Mouse (Mus musculus): Measurements from ENCODE around the gene Ttc21b.

- TF ChIP-seq CTCF (IDR thresholded peaks at IDR 0.05; ENCODE audit: borderline replicate concordance, control insufficient read depth, extremely low read depth, insufficient read depth, low read length, poor library complexity) (no peak), POLR2A (IDR thresholded peaks at IDR 0.05; ENCODE audit: control insufficient read depth, extremely low read depth, insufficient read depth, low read length, poor library complexity) (no peak)
Measured at GRCm38 (mm10) chr2:66220954-66221353, 35.5 kb downstream of the Ttc21b start.

Measured in thymus, adult 2 months (tissue).